Comparison of ENCODE assay signal across 8 mouse cellular contexts in the genomic region with DNA sequence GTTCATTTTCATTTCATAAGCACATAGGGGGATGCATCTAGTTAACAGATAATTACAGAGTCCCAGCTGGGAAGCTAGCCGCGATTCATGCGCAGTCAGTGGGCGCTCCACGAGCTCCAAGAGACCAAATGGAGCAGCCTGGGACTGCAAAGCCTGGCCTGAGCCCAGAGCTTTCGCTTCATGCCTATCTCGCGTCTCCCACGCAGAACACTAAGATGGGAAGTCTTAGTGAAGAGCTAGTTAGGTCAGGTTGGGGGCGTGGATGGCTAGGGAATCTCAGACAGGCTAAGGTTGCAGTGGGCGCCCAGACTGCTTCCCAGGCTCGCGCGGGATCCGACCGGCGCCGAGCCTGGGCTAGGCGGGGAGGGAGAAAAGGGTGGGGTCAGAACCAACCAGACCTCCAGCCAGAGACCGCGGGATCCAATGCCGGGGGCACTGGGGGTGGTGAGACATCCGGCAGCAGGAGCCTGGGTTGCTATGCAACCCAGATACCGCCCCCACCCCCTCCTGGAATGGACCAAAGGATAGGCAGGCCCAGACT. TPM values are rescaled to one million over a fixed set of nuclear protein-coding genes. Genes with fewer than 3 reads are reported as not detected.
A peak's percentile ranks its signal among the peaks of the same experiment; 100 is the strongest.
DNase-seq lines count a peak whose midpoint lies in the region; ATAC-seq and TF ChIP-seq lines count a peak whose summit lies in the region.

No protein-coding gene starts in this region.

- peak; percentile 42 for DNase-seq in WW6 (ENCODE audit: low read depth, low spot score)
- DNase-seq in forebrain, embryonic 11.5 days (ENCODE audit: low spot score), result peak; percentile 68
- DNase-seq in heart, postnatal 10 days, result peak; percentile 51 to 58
- DNase-seq in layer of hippocampus, postnatal 10 days (ENCODE audit: low spot score in 2 of 2), result peak; percentile 74 to 76
- DNase-seq in retina, postnatal 1 day, result peak; percentile 85
- no peak for DNase-seq in ovary, adult 18-20 months (ENCODE audit: low spot score)

- peak overlapping the region; percentile 57 for H3K9ac ChIP-seq in forebrain, embryonic 11.5 days (ENCODE audit: low read length)
- H3K9ac ChIP-seq in lung, embryonic 16.5 days (ENCODE audit: low read length), result peak overlapping the region; percentile 77

- ATAC-seq in forebrain, embryonic 11.5 days (replicated peaks; ENCODE audit: low FRiP score), result peak; percentile 32
- peak; percentile 59 for ATAC-seq in lung, embryonic 16.5 days (ENCODE audit: low read depth)

- H3K27ac ChIP-seq in forebrain, embryonic 11.5 days (ENCODE audit: low read depth, low read length), result peak overlapping the region; percentile 43; the same call in 1 of the 2 replicates
- H3K27ac ChIP-seq in lung, embryonic 16.5 days (ENCODE audit: low read length), result peak overlapping the region; percentile 76

- under 1% methylated on average over 24 of the region's 24 CpGs for WGBS in forebrain, embryonic 11.5 days
- WGBS in lung, embryonic 16.5 days, result under 1% methylated on average over 24 of the region's 24 CpGs

- H3K4me2 ChIP-seq in forebrain, embryonic 11.5 days (ENCODE audit: low read depth, low read length, severe bottlenecking), result peak overlapping the region; percentile 75
- H3K4me2 ChIP-seq in lung, embryonic 16.5 days (ENCODE audit: low read depth, low read length), result peak overlapping the region; percentile 88

- no peak for TF ChIP-seq CTCF in C2C12 (IDR thresholded peaks at IDR 0.05; ENCODE audit: control insufficient read depth, insufficient read depth, insufficient read length)

- no peaks in the 10 kb centered on the region for H3K27me3 ChIP-seq in C2C12 (ENCODE audit: control insufficient read depth, insufficient read depth, insufficient read length)
- 0 out of 2 replicates have a peak, but pooled peaks cover 2% of the 10 kb centered on the region for H3K27me3 ChIP-seq in forebrain, embryonic 11.5 days (ENCODE audit: control insufficient read depth, insufficient read depth, low read length)
- no peaks in the 10 kb centered on the region for H3K27me3 ChIP-seq in lung, embryonic 16.5 days (ENCODE audit: control insufficient read depth, insufficient read depth, low read depth, low read length)

- intact Hi-C loops in heart, postnatal 10 days (cut with DNase I), result loop anchor here (1.0 to 5.0 kb wide), 4 partner anchors 121 to 231 kb away; partner anchors contain the start of gene Dars

- peaks cover 5% of the 10 kb centered on the region for H3K79me2 ChIP-seq in C2C12 (ENCODE audit: control insufficient read depth, insufficient read depth)

- H3K79me3 ChIP-seq in C2C12 (ENCODE audit: low read depth), result no peaks in the 10 kb centered on the region

- peak overlapping the region; percentile 0 for H3K4me3 ChIP-seq in C2C12 (ENCODE audit: insufficient read depth, poor library complexity, severe bottlenecking)
- H3K4me3 ChIP-seq in forebrain, embryonic 11.5 days (ENCODE audit: low read depth, low read length), result peak overlapping the region; percentile 52
- H3K4me3 ChIP-seq in lung, embryonic 16.5 days (ENCODE audit: low read length), result peak overlapping the region; percentile 75

- H3ac ChIP-seq in C2C12 (ENCODE audit: control insufficient read depth, insufficient read length, low read depth), result peak overlapping the region; percentile 64

- peaks cover 33% of the 10 kb centered on the region for H3K4me1 ChIP-seq in forebrain, embryonic 11.5 days (replicated peaks; ENCODE audit: control insufficient read depth, insufficient read depth, low read length)
- peaks cover 21% of the 10 kb centered on the region for H3K4me1 ChIP-seq in lung, embryonic 16.5 days (replicated peaks; ENCODE audit: control insufficient read depth, insufficient read depth, low read length)

- H3K9me3 ChIP-seq in forebrain, embryonic 11.5 days (ENCODE audit: control insufficient read depth, low read length), result no peaks in the 10 kb centered on the region
- no peaks in the 10 kb centered on the region for H3K9me3 ChIP-seq in lung, embryonic 16.5 days (ENCODE audit: control insufficient read depth, low read length)

- no peaks in the 10 kb centered on the region for H3K36me3 ChIP-seq in C2C12 (ENCODE audit: control insufficient read depth, insufficient read depth)
- peaks cover 7% of the 10 kb centered on the region; the same call in 1 of the 2 replicates for H3K36me3 ChIP-seq in forebrain, embryonic 11.5 days (ENCODE audit: control insufficient read depth, insufficient read depth, low read length)
- H3K36me3 ChIP-seq in lung, embryonic 16.5 days (ENCODE audit: control insufficient read depth, insufficient read depth, low read length), result peaks cover 3% of the 10 kb centered on the region

TF ChIP-seq in C2C12, 6 proteins besides CTCF, POLR2A, EP300 and RAD21:
- TF ChIP-seq FOSL1 (IDR thresholded peaks at IDR 0.05; ENCODE audit: insufficient read depth, low read length, poor library complexity, severe bottlenecking) (no peak), MAX (IDR thresholded peaks at IDR 0.05) (no peak), USF1 (IDR thresholded peaks at IDR 0.05; ENCODE audit: low read depth) (no peak), MYOG (IDR thresholded peaks at IDR 0.05; ENCODE audit: control insufficient read depth, extremely low read depth, insufficient read length) (no peak)
TF ChIP-seq in C2C12: peak in this region for 0.

RNA-seq across cellular contexts. Expression of gene Cxcr4, which starts 0.9 kb away (rescaled TPM):
- polyA plus RNA-seq in C2C12 (2012; fragmentation: generic; extraction: Trizol), result 27.5 TPM
- 9.0 and 10.0 TPM in 2 replicates for polyA plus RNA-seq in forebrain, embryonic 11.5 days (2014; fragmentation: Nextera tagmentation; extraction: Ambion mirVana)
- total RNA-seq in heart, postnatal 10 days (2021), result 10 to 100 TPM; 13.2 to 20.6 TPM
- 10 to 100 TPM; 19.5 to 22.5 TPM for total RNA-seq in layer of hippocampus, postnatal 10 days (2021)
- 9.0 and 9.1 TPM in 2 replicates for polyA plus RNA-seq in lung, embryonic 16.5 days (2015; fragmentation: Nextera tagmentation; extraction: Ambion mirVana)

Comparison
In these comparisons a context has a peak if more than half of its experiments do, and no peak if none do; other contexts are left out.
1. H3K4me3 ChIP-seq: peak in every context shown above with its lines; median percentile 75 in lung, embryonic 16.5 days; 52 in forebrain, embryonic 11.5 days; 0 in C2C12.